Mouse (Mus musculus) lung, postnatal 0 days (tissue): ENCODE data around the gene Eef1akmt2.

Experiments used
- CTCF ChIP-seq: IDR thresholded peaks from 2 replicates; pipeline ENCODE4 v1.5.1; 2016; ENCODE audit warnings: antibody characterized with exemption, mild to moderate bottlenecking
- EP300 ChIP-seq: IDR thresholded peaks from 2 replicates; pipeline ENCODE4 v1.6.1; 2016; ENCODE audit warnings: antibody characterized with exemption, mild to moderate bottlenecking, control low read depth

DNA sequence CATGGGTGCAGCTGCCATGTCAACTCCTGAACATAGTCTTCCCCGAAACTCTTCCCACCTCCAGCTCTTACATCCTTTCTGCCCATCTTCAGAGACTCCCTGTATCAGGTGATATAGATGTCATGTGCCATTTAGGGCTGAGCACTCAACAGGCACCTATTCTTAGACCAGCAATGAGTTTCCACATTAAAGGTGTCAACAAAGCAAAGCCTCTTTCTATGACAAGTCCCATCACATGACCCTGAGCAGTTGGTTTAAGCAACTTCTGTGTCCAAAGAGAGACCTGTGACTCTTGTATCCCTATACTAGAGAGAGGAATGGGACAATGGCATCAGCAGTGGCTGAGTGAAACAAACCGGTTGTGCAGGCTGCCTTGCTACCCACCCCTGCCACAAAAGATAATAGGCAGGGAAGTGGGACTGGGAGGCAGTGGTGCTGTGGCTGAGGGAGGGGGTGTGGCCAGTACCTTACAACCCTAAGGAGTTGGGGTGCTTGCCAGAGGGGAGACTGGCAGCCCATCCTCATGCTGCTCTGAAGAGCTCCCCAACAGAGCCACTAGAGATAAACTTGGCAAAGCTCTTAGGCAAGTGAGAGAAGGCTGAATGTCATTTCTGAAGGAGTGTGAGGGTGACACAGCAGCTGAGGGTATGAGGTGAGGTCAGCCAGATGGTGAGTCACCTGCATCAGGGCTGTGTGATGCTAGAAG, 48.5 kb upstream of the Eef1akmt2 start:
- TF ChIP-seq CTCF (no peak), EP300 (no peak)
